Mouse (Mus musculus): ENCODE data around the gene Ppfibp2.

- TF ChIP-seq CTCF (IDR thresholded peaks at IDR 0.05; ENCODE audit: control insufficient read depth, insufficient read depth, insufficient replicate concordance, low read depth, low read length) = no peak
- TF ChIP-seq POLR2A (IDR thresholded peaks at IDR 0.05; ENCODE audit: control insufficient read depth, low read depth, low read length) = no peak
These were observed 148.0 kb downstream of the Ppfibp2 start for GRCm38 (mm10) chr7:107742963-107743465.

Data from testis, adult 2 months (tissue).